Mouse (Mus musculus) cerebellum, adult 2 months (tissue): ENCODE data around the gene Apold1. TPM values are rescaled to one million over a fixed set of nuclear protein-coding genes. Genes with fewer than 3 reads are reported as not detected.

Experiments used
- DNase-seq, 2 experiments: peaks; one replicate each; pipeline ENCODE4 v3.0.0; 2021
- H3K27ac ChIP-seq: fragments of 200-500 bp; 2 replicates; pipeline ENCODE4 v1.5.1; 2012; ENCODE audit warnings: low read length, control low read depth, inconsistent platforms; ENCODE audit not compliant: insufficient read depth
- H3K27me3 ChIP-seq: fragments of 200-500 bp; 2 replicates; pipeline ENCODE4 v1.6.1; 2012; ENCODE audit warnings: inconsistent platforms, mild to moderate bottlenecking, low read length, moderate library complexity; ENCODE audit not compliant: control insufficient read depth, insufficient read depth
- H3K4me1 ChIP-seq: fragments of 200-500 bp; 2 replicates; pipeline ENCODE4 v1.6.1; 2011; ENCODE audit warnings: low read length; ENCODE audit not compliant: control insufficient read depth, insufficient read depth
- H3K4me3 ChIP-seq: fragments of 200-500 bp; replicated peaks from 2 replicates; pipeline ENCODE3; 2011; ENCODE audit warnings: mild to moderate bottlenecking, low read depth, low read length, control low read depth; ENCODE audit not compliant: insufficient read depth
- CTCF ChIP-seq: fragments of 200-500 bp; IDR thresholded peaks from 2 replicates; pipeline ENCODE4 v1.5.1; 2011; ENCODE audit warnings: low read depth, mild to moderate bottlenecking, control low read depth, low read length, moderate library complexity, borderline replicate concordance; ENCODE audit not compliant: insufficient read depth
- POLR2A ChIP-seq: fragments of 200-500 bp; IDR thresholded peaks from 2 replicates; pipeline ENCODE4 v1.6.1; 2011; ENCODE audit warnings: low read length, control low read depth, borderline replicate concordance; ENCODE audit not compliant: insufficient read depth
- WGBS: fragments of 180-500 bp; shearing (Covaris S2); methylation state at CpG from one replicate; pipeline ENCODE4 v1.1.7; 2018; 5-methylcytosine and 5-hydroxymethylcytosine counted together
- polyA plus RNA-seq: library from polyadenylated mRNA; depleted of rRNA; stranded (reverse); fragments of >200 nt; gene quantifications from 2 replicates; pipeline ENCODE4 v1.2.3, GENCODE M21; 2012

Gene Apold1
- polyA plus RNA-seq, 1 experiment: 1.5 TPM

DNA sequence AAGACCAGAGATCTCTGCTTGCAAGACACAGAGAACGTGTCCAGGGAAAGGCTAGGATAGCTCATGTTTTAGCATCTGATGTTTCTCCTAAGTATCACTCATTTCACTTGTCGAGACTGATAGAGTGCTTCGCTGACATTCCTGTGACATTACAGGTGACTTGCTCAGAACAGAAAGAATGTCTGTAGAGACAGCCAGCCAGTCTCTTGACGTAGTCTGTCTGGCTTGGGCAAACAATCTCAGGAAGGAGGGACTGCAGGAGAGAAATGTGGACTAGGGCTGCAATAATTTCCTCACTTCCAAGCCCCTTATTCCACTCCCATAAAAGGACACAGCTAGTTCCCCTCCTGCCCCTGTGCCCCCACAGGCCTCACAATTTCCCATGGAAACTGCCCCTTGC is 18.8 kb downstream of the Apold1 start:
- TF ChIP-seq CTCF: no peak
- TF ChIP-seq POLR2A: no peak
- 86% methylated on average over 4 of the region's 4 CpGs for WGBS

DNA sequence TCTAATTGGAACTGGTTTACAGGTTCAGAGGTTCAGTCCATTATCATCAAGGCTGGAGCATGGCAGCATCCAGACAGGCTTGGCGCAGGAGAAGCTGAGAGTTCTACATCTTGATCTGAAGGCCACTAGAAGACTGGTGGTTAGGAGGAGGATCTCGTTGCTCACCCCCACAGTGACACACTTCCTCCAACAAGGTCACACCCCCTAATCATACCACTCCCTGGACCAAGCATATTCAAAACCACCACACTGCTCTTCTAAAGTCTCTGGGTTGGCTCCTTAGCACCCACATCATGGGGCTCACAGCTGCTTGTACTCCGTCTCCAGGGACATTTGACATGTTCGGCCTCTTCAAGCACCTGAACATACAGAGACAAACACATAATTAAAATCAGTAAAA is 20.5 kb downstream of the Apold1 start:
- H3K4me3 ChIP-seq: no peak overlapping the region
- WGBS: 90% methylated on average over 4 of the region's 4 CpGs
- no peak overlapping the region for H3K27ac ChIP-seq
- no peak for TF ChIP-seq CTCF
- no peak for TF ChIP-seq POLR2A
- H3K4me1 ChIP-seq: no peaks in the 10 kb centered on the region
- no peak for DNase-seq
- H3K27me3 ChIP-seq: no peaks in the 10 kb centered on the region

More for the DNA sequence above, 18.8 kb downstream of the Apold1 start:
- DNase-seq: no peak
- H3K27ac ChIP-seq: no peak overlapping the region
- no peaks in the 10 kb centered on the region for H3K27me3 ChIP-seq
- H3K4me1 ChIP-seq: no peaks in the 10 kb centered on the region
- H3K4me3 ChIP-seq: no peak overlapping the region

DNA sequence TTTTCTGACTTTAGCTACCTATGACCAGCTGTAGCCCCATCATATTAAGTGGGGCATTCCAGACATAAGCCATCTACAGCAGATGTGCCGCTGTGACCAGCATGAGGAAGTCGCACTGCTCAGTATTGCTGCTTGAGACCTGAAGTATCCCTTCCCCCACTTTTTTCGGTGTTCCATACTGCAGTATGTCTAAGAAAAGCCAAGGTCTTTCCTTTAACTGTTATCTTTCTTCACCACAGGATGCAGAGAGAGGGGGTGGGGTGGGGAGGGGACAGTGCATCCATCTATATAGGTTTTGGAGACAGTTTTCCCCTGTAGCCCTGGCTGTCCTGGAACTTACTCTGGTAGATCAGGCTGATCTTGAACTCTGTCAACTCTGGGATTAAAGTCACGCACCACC is 24.9 kb downstream of the Apold1 start:
- DNase-seq: no peak
- Histone ChIP-seq H3K27me3 (no peaks in the 10 kb centered on the region), H3K4me3 (no peak overlapping the region), H3K27ac (no peak overlapping the region), H3K4me1 (no peaks in the 10 kb centered on the region)
- TF ChIP-seq CTCF (no peak), POLR2A (no peak)
- WGBS: 95% methylated on average over 4 of the region's 4 CpGs

DNA sequence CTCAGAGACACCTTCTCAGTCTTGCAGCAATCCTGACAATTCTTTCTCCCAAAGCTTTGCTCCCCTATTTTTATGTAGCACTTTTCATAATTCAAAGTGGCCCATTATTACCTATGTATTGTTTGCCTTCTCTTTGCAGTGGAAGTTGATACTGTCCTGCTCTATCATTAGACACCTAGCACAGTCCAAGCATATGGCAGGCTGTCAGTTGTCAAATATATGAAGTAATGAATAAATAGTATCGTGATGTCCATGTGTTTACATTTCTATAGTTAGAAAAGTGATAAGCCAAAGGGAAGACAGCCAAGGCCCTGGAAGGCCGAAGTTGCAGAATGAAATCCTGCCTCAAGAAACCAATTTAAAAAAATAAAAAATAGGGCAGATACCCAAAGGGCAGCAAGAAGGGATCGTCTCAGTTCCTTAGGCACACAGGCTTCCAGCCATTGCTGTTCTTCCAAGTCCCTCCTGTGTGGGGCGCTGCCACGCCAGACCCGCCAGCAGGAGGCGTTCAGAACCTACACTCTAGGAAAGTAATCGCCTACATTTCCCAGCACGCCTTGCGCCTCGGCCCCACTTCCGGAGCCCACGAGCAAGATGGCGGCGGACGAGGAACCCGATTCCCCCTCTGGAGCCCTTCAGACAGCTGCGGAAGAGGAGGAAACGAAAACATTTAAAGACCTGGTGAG is 29.7 kb downstream of the Apold1 start, which contains the start of gene Ddx47:
TSS of gene Ddx47 (plus strand) at position 565 of the 686 bp plus-strand sequence.
- H3K27me3 ChIP-seq: no peaks in the 10 kb centered on the region
- peak; percentile 63; the same call in 1 of the 2 replicates for TF ChIP-seq POLR2A
- peak; percentile 96 for TF ChIP-seq CTCF
- H3K4me3 ChIP-seq: peak within 1 kb of the TSS; percentile 83
- no peaks in the 10 kb centered on the region for H3K4me1 ChIP-seq
- no peak within 1 kb of the TSS for H3K27ac ChIP-seq
- WGBS: 2% methylated on average over 19 of the region's 19 CpGs
- peak; percentile 93 to 95 for DNase-seq

DNA sequence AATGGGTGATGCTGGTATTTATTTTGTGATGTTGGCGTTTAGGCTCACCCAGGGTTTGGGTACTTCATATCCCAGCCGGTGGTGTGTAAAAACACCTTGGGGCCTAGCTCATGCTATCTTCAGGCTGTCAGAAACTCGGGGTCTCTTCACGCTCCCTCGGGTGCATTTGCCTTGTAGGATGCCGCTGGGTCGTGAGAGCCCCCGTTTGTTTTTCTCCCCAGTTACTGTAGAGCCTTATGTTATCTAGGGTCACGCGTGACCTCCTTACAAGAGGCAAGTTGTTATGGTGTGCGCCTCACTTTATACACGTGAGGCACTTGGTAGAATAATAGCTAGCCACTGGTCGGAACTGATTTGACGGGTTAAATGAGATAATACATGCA is 30.2 kb downstream of the Apold1 start:
- TF ChIP-seq CTCF (no peak), POLR2A (no peak)
- Histone ChIP-seq H3K27ac (no peak overlapping the region), H3K27me3 (no peaks in the 10 kb centered on the region), H3K4me1 (no peaks in the 10 kb centered on the region), H3K4me3 (peak overlapping the region; percentile 83)
- DNase-seq: no peak
- WGBS: under 1% methylated on average over 14 of the region's 14 CpGs

DNA sequence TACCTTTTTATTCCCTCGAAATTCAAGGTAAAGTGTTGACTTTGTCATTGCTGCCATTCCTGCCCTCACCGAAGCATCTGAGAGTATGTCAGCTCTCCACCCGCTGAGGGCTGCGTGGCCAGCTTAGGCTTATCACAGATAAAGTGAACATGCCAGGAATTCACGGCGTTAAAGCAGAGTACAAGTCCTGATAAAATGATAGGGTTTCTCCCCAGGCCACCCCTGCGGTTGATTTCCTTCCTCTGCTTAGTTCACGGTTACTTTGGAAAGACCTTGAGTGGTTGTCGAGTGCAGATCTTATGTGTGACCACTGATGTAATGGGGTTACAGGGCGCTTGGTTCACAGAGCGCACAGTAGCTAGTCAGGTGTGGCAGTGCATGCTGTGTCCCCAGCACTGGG is 35.7 kb downstream of the Apold1 start:
- TF ChIP-seq CTCF (no peak), POLR2A (no peak)
- 95% methylated on average over 11 of the region's 11 CpGs for WGBS
- DNase-seq: no peak

DNA sequence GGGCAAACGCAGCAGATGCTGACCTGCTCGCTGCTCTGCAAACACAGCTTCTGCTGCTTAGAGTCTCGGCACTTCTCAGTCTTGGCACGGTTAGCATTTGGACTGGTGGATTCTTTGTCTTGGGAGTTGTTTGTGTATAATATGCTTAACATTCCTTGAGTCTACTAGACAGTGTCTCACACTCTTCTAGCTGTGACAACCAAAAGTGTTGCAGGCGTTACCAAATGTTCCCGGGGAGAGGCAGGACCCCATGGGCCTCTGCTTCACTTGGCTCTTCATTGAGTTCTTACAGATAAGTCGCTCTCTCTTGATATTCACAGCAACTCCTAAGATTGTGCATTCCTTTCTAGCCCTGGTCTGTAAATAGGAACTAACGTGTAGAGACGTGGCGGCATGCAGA is 38.0 kb downstream of the Apold1 start:
- no peak for DNase-seq
- WGBS: 70% methylated on average over 10 of the region's 10 CpGs
- Histone ChIP-seq H3K27me3 (no peaks in the 10 kb centered on the region), H3K4me1 (no peaks in the 10 kb centered on the region), H3K27ac (no peak overlapping the region), H3K4me3 (no peak overlapping the region)
- TF ChIP-seq POLR2A (no peak), CTCF (no peak)

More for the DNA sequence above, 35.7 kb downstream of the Apold1 start:
- no peak overlapping the region for H3K4me3 ChIP-seq
- no peak overlapping the region for H3K27ac ChIP-seq
- no peaks in the 10 kb centered on the region for H3K4me1 ChIP-seq
- no peaks in the 10 kb centered on the region for H3K27me3 ChIP-seq

DNA sequence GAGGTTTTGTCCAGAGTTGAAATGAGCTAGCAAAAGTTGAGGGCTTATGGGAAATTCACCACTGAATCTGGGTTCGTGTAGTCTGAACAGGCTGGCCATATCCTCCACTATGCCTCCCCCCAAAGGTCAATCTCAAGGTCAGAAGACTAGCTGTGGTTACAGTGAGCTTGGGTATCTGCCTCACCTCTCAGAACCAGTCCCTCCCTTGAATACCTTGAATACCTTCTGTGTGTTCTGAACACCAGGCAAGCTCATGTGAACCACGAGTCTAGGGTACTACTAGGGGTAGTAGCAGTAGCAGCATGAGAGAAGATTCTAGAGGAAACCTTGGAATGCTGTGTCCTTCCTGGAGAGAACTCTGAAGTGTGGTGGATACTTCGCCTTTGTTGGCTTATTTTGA is 40.1 kb downstream of the Apold1 start:
- WGBS: 94% methylated on average over 3 of the region's 3 CpGs
- Histone ChIP-seq H3K4me3 (no peak overlapping the region), H3K4me1 (no peaks in the 10 kb centered on the region), H3K27ac (no peak overlapping the region), H3K27me3 (no peaks in the 10 kb centered on the region)
- no peak for DNase-seq
- no peak for TF ChIP-seq CTCF
- TF ChIP-seq POLR2A: no peak
